Mouse (Mus musculus) embryonic facial prominence, embryonic 13.5 days (tissue): ENCODE results near the gene Foxp1. TPM values are rescaled to one million over a fixed set of nuclear protein-coding genes. Genes with fewer than 3 reads are reported as not detected.
A peak's percentile ranks its signal among the peaks of the same experiment; 100 is the strongest.

ENCODE experiments used
- ATAC-seq: fragments of 200-750 bp; cut with Nextera tagmentation; 2 replicates; pipeline ENCODE4 v1.8.0; 2017; ENCODE audit warnings: low read depth; ENCODE audit not compliant: insufficient number of reproducible peaks, insufficient read depth, low FRiP score, low TSS enrichment
- H3K27ac ChIP-seq: fragments of 300-500 bp; sonication (generic); 2 replicates; pipeline ENCODE4 v1.5.1; 2015; ENCODE audit warnings: moderate library complexity, mild to moderate bottlenecking, inconsistent platforms
- H3K27me3 ChIP-seq: fragments of 300-500 bp; sonication (generic); 2 replicates; pipeline ENCODE4 v1.6.1; 2015; ENCODE audit warnings: mild to moderate bottlenecking, inconsistent platforms
- H3K36me3 ChIP-seq: fragments of 300-500 bp; sonication (generic); 2 replicates; pipeline ENCODE4 v1.6.1; 2015; ENCODE audit warnings: mild to moderate bottlenecking, inconsistent platforms
- H3K4me1 ChIP-seq: fragments of 300-500 bp; sonication (generic); 2 replicates; pipeline ENCODE4 v1.6.1; 2015; ENCODE audit warnings: inconsistent platforms
- H3K4me2 ChIP-seq: fragments of 300-500 bp; sonication (generic); 2 replicates; pipeline ENCODE4 v1.6.1; 2015; ENCODE audit warnings: moderate library complexity, mild to moderate bottlenecking, inconsistent platforms
- H3K4me3 ChIP-seq: fragments of 300-500 bp; sonication (generic); 2 replicates; pipeline ENCODE4 v1.5.1; 2015; ENCODE audit warnings: mild to moderate bottlenecking, inconsistent platforms
- H3K9ac ChIP-seq: fragments of 300-500 bp; sonication (generic); 2 replicates; pipeline ENCODE4 v1.6.1; 2015; ENCODE audit warnings: mild to moderate bottlenecking, inconsistent platforms
- H3K9me3 ChIP-seq: fragments of 300-500 bp; sonication (generic); 2 replicates; pipeline ENCODE4 v1.6.1; 2016; ENCODE audit warnings: inconsistent platforms
- WGBS: fragments of 180-500 bp; shearing (Covaris S2); methylation state at CpG from one replicate; pipeline ENCODE4 v1.1.7; 2015; ENCODE audit warnings: mixed read lengths; 5-methylcytosine and 5-hydroxymethylcytosine counted together
- polyA plus RNA-seq: library from polyadenylated mRNA; unstranded; fragments of >200 nt; fragmentation: Nextera tagmentation; extraction: Ambion mirVana; gene quantifications from 2 replicates; pipeline ENCODE4 v1.2.1, GENCODE M21; 2015

Foxp1 gene
- polyA plus RNA-seq, 1 experiment from 2014 or later, result 66.7 TPM

GRCm38 (mm10) chr6:99207226-99207885 lies 315.2 kb downstream of the Foxp1 start:
- Histone ChIP-seq H3K36me3 (no peaks in the 10 kb centered on the region), H3K4me2 (no peak overlapping the region), H3K9ac (no peak overlapping the region), H3K9me3 (no peaks in the 10 kb centered on the region), H3K27ac (no peak overlapping the region), H3K27me3 (peaks cover 30% of the 10 kb centered on the region), H3K4me1 (peaks cover 36% of the 10 kb centered on the region), H3K4me3 (no peak overlapping the region)
- no peak for ATAC-seq
- WGBS, result 55% methylated on average over 6 of the region's 6 CpGs

DNA sequence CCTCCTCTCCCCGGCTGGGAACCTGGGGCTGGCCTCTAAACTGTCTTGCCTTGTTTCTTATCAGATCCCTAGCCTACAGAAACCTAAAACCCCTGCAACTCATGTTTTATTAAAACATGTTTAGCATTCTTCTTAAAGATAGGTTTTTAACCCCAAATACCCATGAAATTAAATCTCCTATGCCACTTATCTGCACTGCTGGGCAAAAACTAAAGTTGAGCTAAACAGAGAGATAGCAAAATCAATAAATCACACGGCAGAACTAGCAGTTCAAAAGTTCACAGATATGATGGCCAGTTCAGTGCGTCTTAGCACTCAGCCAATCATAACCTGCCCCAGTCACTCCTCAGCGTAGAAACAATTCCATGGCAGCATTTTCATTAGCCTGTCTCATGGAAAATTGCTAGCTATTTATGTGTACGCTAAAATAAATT lies 316.1 kb downstream of the Foxp1 start:
- no peak for ATAC-seq
- Histone ChIP-seq H3K4me2 (no peak overlapping the region), H3K27me3 (peaks cover 36% of the 10 kb centered on the region), H3K9ac (no peak overlapping the region), H3K9me3 (no peaks in the 10 kb centered on the region), H3K4me1 (peaks cover 39% of the 10 kb centered on the region), H3K4me3 (no peak overlapping the region), H3K27ac (no peak overlapping the region), H3K36me3 (no peaks in the 10 kb centered on the region)
- 20% methylated on average over 5 of the region's 5 CpGs for WGBS

GRCm38 (mm10) chr6:99205587-99206436 lies 316.7 kb downstream of the Foxp1 start:
- Histone ChIP-seq H3K4me2 (no peak overlapping the region), H3K4me3 (no peak overlapping the region), H3K36me3 (no peaks in the 10 kb centered on the region), H3K27ac (no peak overlapping the region), H3K4me1 (peaks cover 45% of the 10 kb centered on the region), H3K27me3 (peaks cover 36% of the 10 kb centered on the region), H3K9me3 (no peaks in the 10 kb centered on the region), H3K9ac (no peak overlapping the region)
- ATAC-seq, result no peak
- 20% methylated on average over 13 of the region's 13 CpGs for WGBS

GRCm38 (mm10) chr6:99204780-99205586 lies 317.5 kb downstream of the Foxp1 start:
- Histone ChIP-seq H3K27ac (peak overlapping the region; percentile 22; the same call in 1 of the 2 replicates), H3K9ac (no peak overlapping the region), H3K36me3 (no peaks in the 10 kb centered on the region), H3K4me1 (peaks cover 52% of the 10 kb centered on the region), H3K9me3 (no peaks in the 10 kb centered on the region), H3K27me3 (peaks cover 41% of the 10 kb centered on the region), H3K4me2 (peak overlapping the region; percentile 56), H3K4me3 (no peak overlapping the region)
- ATAC-seq, result no peak
- 7% methylated on average over 7 of the region's 7 CpGs for WGBS

- ATAC-seq, result no peak
- under 1% methylated on average over 14 of the region's 14 CpGs for WGBS
- no peaks in the 10 kb centered on the region for H3K36me3 ChIP-seq
- H3K27ac ChIP-seq, result peak overlapping the region; percentile 22; the same call in 1 of the 2 replicates
- no peaks in the 10 kb centered on the region for H3K9me3 ChIP-seq
- peak overlapping the region; percentile 28 for H3K4me3 ChIP-seq
- peaks cover 41% of the 10 kb centered on the region for H3K27me3 ChIP-seq
- H3K4me1 ChIP-seq, result peaks cover 52% of the 10 kb centered on the region
- H3K4me2 ChIP-seq, result peak overlapping the region; percentile 56
- peak overlapping the region; percentile 32; the same call in 1 of the 2 replicates for H3K9ac ChIP-seq
These were observed 318.3 kb downstream of the Foxp1 start for GRCm38 (mm10) chr6:99204052-99204779.

GRCm38 (mm10) chr6:99203231-99203630 lies 319.3 kb downstream of the Foxp1 start:
- H3K4me1 ChIP-seq, result peaks cover 52% of the 10 kb centered on the region
- no peaks in the 10 kb centered on the region for H3K9me3 ChIP-seq
- H3K27me3 ChIP-seq, result peaks cover 45% of the 10 kb centered on the region
- no peaks in the 10 kb centered on the region for H3K36me3 ChIP-seq
- H3K27ac ChIP-seq, result no peak overlapping the region
- H3K9ac ChIP-seq, result no peak overlapping the region
- 20% methylated on average over 11 of the region's 11 CpGs for WGBS
- peak overlapping the region; percentile 56 for H3K4me2 ChIP-seq
- H3K4me3 ChIP-seq, result no peak overlapping the region
- ATAC-seq, result no peak

- H3K27ac ChIP-seq, result no peak overlapping the region
- peaks cover 45% of the 10 kb centered on the region for H3K27me3 ChIP-seq
- H3K4me3 ChIP-seq, result no peak overlapping the region
- no peaks in the 10 kb centered on the region for H3K9me3 ChIP-seq
- no peaks in the 10 kb centered on the region for H3K36me3 ChIP-seq
- H3K4me2 ChIP-seq, result peak overlapping the region; percentile 56
- WGBS, result 78% methylated on average over 4 of the region's 4 CpGs
- ATAC-seq, result no peak
- H3K9ac ChIP-seq, result no peak overlapping the region
- peaks cover 52% of the 10 kb centered on the region for H3K4me1 ChIP-seq
These were observed 319.7 kb downstream of the Foxp1 start for GRCm38 (mm10) chr6:99202781-99203180.

- Histone ChIP-seq H3K4me2 (no peak overlapping the region), H3K9me3 (no peaks in the 10 kb centered on the region), H3K4me3 (no peak overlapping the region), H3K4me1 (peaks cover 48% of the 10 kb centered on the region), H3K36me3 (no peaks in the 10 kb centered on the region), H3K27me3 (peaks cover 36% of the 10 kb centered on the region), H3K27ac (no peak overlapping the region), H3K9ac (no peak overlapping the region)
- 7% methylated on average over 4 of the region's 4 CpGs for WGBS
- no peak for ATAC-seq
These were observed 321.2 kb downstream of the Foxp1 start for GRCm38 (mm10) chr6:99201271-99201705.

DNA sequence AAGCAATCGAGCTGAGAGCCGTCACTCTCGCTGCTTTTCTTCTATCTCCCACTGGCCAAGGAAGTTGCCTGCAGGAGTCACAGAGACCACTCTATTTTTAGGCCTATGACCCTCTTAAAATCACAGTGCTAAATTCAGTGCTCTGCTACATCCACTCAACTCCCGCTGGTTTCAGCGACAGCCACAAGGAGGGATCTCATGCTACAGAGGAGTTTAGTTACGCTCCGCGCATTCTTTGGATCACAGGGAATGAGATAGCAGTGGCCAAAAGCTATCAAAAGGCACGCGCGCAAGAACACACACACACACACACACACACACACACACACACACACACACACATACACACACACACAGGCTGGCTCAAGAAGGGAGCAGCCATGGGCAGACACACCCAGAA lies 321.9 kb downstream of the Foxp1 start:
- Histone ChIP-seq H3K27me3 (peaks cover 33% of the 10 kb centered on the region), H3K4me2 (peak overlapping the region; percentile 16; the same call in 1 of the 2 replicates), H3K4me3 (no peak overlapping the region), H3K36me3 (no peaks in the 10 kb centered on the region), H3K9ac (no peak overlapping the region), H3K9me3 (no peaks in the 10 kb centered on the region), H3K4me1 (peaks cover 41% of the 10 kb centered on the region), H3K27ac (no peak overlapping the region)
- no peak for ATAC-seq
- WGBS, result 10% methylated on average over 11 of the region's 11 CpGs

DNA sequence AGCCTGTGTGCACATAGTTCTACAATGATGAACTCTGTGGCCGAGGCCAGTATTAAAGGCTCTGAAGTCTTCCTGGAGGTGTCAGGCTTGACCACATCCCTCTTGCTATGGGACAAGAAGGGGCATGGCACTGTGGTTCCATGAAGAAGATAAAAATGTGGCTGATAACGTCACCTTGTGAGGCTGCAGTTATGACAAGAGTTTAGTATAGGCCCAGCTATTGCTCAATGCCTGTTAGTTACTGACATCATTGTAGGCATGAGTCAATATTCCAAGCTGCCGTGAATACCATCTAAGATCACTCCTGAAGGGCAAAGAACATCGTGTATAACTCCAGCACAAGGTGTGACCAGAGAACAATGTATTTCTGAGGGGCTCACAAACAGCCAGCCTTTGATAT lies 323.2 kb downstream of the Foxp1 start:
- Histone ChIP-seq H3K27ac (no peak overlapping the region), H3K4me2 (no peak overlapping the region), H3K4me3 (no peak overlapping the region), H3K36me3 (no peaks in the 10 kb centered on the region), H3K27me3 (peaks cover 30% of the 10 kb centered on the region), H3K9ac (no peak overlapping the region), H3K4me1 (peaks cover 29% of the 10 kb centered on the region), H3K9me3 (no peaks in the 10 kb centered on the region)
- 86% methylated on average over 4 of the region's 4 CpGs for WGBS
- no peak for ATAC-seq

DNA sequence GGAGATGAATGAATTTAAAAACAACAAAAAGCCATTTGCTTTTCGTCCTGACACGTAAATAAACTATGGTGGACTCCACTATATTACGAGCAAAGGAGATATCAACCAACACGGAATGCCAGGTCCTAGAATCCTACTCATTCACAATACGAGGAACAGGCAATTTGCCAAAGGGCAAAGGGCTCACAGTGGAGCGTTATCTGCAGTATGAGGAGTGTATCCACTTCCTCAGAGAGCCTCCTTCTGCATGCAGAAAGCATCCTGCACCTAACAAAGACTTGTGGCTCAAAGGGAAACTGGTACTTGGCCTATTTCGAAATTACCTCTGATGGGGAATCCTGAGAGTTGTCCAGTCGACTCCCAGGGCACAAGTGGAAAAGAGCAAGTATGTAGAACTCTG lies 328.8 kb downstream of the Foxp1 start:
- peaks cover 3% of the 10 kb centered on the region; the same call in 1 of the 2 replicates for H3K27me3 ChIP-seq
- H3K4me2 ChIP-seq, result no peak overlapping the region
- no peak for ATAC-seq
- no peak overlapping the region for H3K9ac ChIP-seq
- no peak overlapping the region for H3K27ac ChIP-seq
- H3K4me1 ChIP-seq, result 0 out of 2 replicates have a peak, but pooled peaks cover 3% of the 10 kb centered on the region
- H3K9me3 ChIP-seq, result no peaks in the 10 kb centered on the region
- H3K36me3 ChIP-seq, result no peaks in the 10 kb centered on the region
- no peak overlapping the region for H3K4me3 ChIP-seq
- WGBS, result 62% methylated on average over 8 of the region's 8 CpGs
